Mouse (Mus musculus) hindbrain, postnatal 0 days (tissue): ENCODE measurements around the gene Lce3c. TPM values are rescaled to one million over a fixed set of nuclear protein-coding genes. Genes with fewer than 3 reads are reported as not detected.

ENCODE experiments used
- ATAC-seq: fragments of 200-750 bp; cut with Nextera tagmentation; 2 replicates; pipeline ENCODE4 v1.8.0; 2017; ENCODE audit warnings: mild to moderate bottlenecking, moderate TSS enrichment, moderate library complexity
- DNase-seq: peaks from one replicate; pipeline ENCODE4 v3.0.0-alpha.2; 2015; ENCODE audit warnings: low spot score
- H3K27ac ChIP-seq: fragments of 300-500 bp; sonication (generic); 2 replicates; pipeline ENCODE4 v1.5.1; 2014; ENCODE audit warnings: mild to moderate bottlenecking
- H3K27me3 ChIP-seq: fragments of 300-500 bp; sonication (generic); 2 replicates; pipeline ENCODE4 v1.6.1; 2014; ENCODE audit warnings: low read length, mixed read lengths; ENCODE audit not compliant: insufficient read depth
- H3K36me3 ChIP-seq: fragments of 300-500 bp; sonication (generic); 2 replicates; pipeline ENCODE4 v1.6.1; 2014; ENCODE audit warnings: low read length, mixed read lengths; ENCODE audit not compliant: insufficient read depth
- H3K4me1 ChIP-seq: fragments of 300-500 bp; sonication (generic); 2 replicates; pipeline ENCODE4 v1.6.1; 2014; ENCODE audit warnings: antibody characterized with exemption, low read length, mixed read lengths; ENCODE audit not compliant: insufficient read depth
- H3K4me2 ChIP-seq: fragments of 300-500 bp; sonication (generic); 2 replicates; pipeline ENCODE4 v1.6.1; 2014; ENCODE audit warnings: low read depth, mild to moderate bottlenecking, low read length, moderate library complexity, mixed read lengths
- H3K4me3 ChIP-seq: fragments of 300-500 bp; sonication (generic); 2 replicates; pipeline ENCODE4 v1.5.1; 2014; ENCODE audit warnings: low read length
- H3K9ac ChIP-seq: fragments of 300-500 bp; sonication (generic); replicated peaks from 2 replicates; pipeline ENCODE4 v1.6.1; 2014; ENCODE audit warnings: mild to moderate bottlenecking, low read length, moderate library complexity, mixed read lengths
- H3K9me3 ChIP-seq: fragments of 300-500 bp; sonication (generic); 2 replicates; pipeline ENCODE4 v1.6.1; 2016; ENCODE audit warnings: low read length, mixed read lengths
- CTCF ChIP-seq: IDR thresholded peaks from 2 replicates; pipeline ENCODE4 v1.5.1; 2016; ENCODE audit warnings: antibody characterized with exemption, control low read depth, low read depth
- whole genome bisulfite sequencing: fragments of 180-500 bp; shearing (Covaris S2); extraction: QIAGEN DNeasy Blood & Tissue Kit; methylation state at CpG from one replicate; pipeline ENCODE4 v1.1.7; 2014; 5-methylcytosine and 5-hydroxymethylcytosine counted together
- polyA plus RNA-seq: library from polyadenylated mRNA; unstranded; fragments of >200 nt; fragmentation: Nextera tagmentation; extraction: Ambion mirVana; gene quantifications from 2 replicates; pipeline ENCODE4 v1.2.1, GENCODE M21; 2015
- total RNA-seq: library from RNA; depleted of rRNA; stranded (reverse); fragments of >200 nt; gene quantifications from 2 replicates; pipeline ENCODE4 v1.2.3, GENCODE M21; 2014; rRNA removed

Lce3c gene
- total and polyA plus RNA-seq, 2 experiments from 2014 or later = 0.46 TPM; not detected in 1

DNA sequence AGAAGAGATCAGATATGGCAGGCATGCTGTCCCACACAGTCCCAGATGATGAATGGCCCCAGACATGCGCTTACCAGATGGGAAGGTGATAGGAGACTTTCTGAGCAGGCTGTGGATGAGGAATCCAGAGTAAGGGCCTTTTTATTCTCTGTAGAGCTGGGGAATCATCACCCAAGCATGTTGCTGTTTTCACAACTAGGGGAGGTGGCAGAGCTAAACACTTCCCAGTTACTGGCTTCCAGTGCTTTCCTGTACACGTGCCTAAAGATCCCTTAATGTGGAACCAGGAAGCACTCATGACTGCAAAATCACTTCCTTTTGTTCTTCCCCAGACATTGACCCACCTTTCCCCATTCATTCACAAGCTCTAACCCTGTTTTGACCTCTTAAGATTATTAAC is 18.2 kb upstream of the Lce3c start, which contains the start of gene Lce3a:
Gene Lce3a (minus strand): TSS at position 101 of the 400 bp plus-strand sequence.
- Histone ChIP-seq H3K27me3 (no peaks in the 10 kb centered on the region), H3K36me3 (no peaks in the 10 kb centered on the region), H3K27ac (no peak within 1 kb of the TSS), H3K4me3 (no peak within 1 kb of the TSS), H3K9ac (no peak within 1 kb of the TSS), H3K9me3 (no peaks in the 10 kb centered on the region), H3K4me1 (no peaks in the 10 kb centered on the region), H3K4me2 (no peak within 1 kb of the TSS)
- ATAC-seq = no peak
- WGBS = 77% methylated on average over 2 of the region's 2 CpGs
- no peak for DNase-seq
- TF ChIP-seq CTCF = no peak

DNA sequence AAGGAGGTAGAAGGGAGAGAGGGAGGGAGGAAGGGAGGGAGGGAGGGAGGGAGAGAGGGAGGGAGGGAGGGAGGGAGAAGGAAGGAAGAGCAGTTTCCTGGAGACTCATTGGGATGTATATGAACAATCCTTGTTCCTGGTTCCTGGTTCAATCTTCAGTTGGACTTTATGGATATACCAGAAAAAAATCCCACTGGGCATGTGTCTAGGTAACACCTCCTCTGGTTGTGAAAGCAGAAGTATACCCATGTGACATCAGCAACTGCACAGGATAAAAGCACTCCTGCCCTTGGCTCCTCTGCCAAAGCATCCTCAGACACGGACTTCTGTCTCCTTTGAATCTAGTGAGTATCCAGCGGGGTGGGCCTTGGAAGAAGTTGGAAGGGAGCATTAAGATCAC is 11.6 kb upstream of the Lce3c start, which contains the start of gene Lce3b:
Gene Lce3b (plus strand): TSS at position 301 of the 400 bp plus-strand sequence.
- no peak for TF ChIP-seq CTCF
- Histone ChIP-seq H3K27me3 (no peaks in the 10 kb centered on the region), H3K4me2 (no peak within 1 kb of the TSS), H3K9ac (no peak within 1 kb of the TSS), H3K36me3 (no peaks in the 10 kb centered on the region), H3K27ac (no peak within 1 kb of the TSS), H3K4me1 (no peaks in the 10 kb centered on the region), H3K9me3 (no peaks in the 10 kb centered on the region), H3K4me3 (no peak within 1 kb of the TSS)
- WGBS = 57% methylated on average over 2 of the region's 2 CpGs
- DNase-seq = no peak
- no peak for ATAC-seq

DNA sequence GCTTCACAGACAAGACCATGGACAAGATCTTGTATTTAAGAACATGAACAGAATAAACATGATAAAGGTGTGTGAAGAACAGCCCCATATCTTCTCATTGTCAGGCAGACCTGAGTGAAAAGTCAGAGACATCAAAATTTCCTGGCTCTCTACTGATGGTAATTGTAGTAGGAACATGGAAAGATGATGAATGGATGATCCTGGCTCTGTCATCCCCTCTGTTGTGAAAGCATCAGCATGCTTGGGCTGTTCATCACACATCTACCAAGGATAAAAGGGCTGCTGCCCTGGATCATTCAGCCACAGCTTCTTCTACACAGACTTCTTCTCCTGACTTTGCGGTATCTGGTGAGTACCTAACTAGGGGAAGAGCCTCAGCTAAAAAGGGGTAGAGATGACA is 12.8 kb downstream of the Lce3c start, which contains the start of gene Lce3d:
Gene Lce3d (plus strand): TSS at position 301 of the 400 bp plus-strand sequence.
- Histone ChIP-seq H3K4me2 (no peak within 1 kb of the TSS), H3K36me3 (no peaks in the 10 kb centered on the region), H3K9ac (no peak within 1 kb of the TSS), H3K27me3 (no peaks in the 10 kb centered on the region), H3K4me3 (no peak within 1 kb of the TSS), H3K27ac (no peak within 1 kb of the TSS), H3K4me1 (no peaks in the 10 kb centered on the region), H3K9me3 (no peaks in the 10 kb centered on the region)
- DNase-seq = no peak
- 97% methylated on average over 1 of the region's 1 CpGs for WGBS
- TF ChIP-seq CTCF = no peak
- no peak for ATAC-seq

DNA sequence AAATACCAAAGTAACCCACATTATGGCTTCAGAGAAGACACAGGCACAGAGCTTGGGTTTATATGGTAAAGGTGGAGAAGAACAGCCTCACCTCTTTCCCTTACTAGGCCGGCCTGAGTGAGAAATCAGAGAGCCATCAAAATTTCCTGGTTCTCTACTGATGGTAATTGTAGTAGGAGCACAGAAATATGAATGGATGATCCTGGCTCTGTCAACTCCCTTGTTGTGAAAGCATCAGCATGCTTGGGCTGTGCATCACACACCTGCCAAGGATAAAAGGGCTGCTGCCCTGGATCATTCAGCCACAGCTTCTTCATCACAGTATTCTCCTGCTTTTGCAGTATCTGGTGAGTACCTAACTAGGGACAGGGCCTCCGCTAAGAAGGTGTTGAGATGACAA is 22.5 kb downstream of the Lce3c start, which contains the start of gene Lce3e:
Gene Lce3e (plus strand): TSS at position 301 of the 400 bp plus-strand sequence.
- Histone ChIP-seq H3K4me2 (no peak within 1 kb of the TSS), H3K27ac (no peak within 1 kb of the TSS), H3K9ac (no peak within 1 kb of the TSS), H3K4me1 (no peaks in the 10 kb centered on the region), H3K36me3 (no peaks in the 10 kb centered on the region), H3K4me3 (no peak within 1 kb of the TSS), H3K27me3 (no peaks in the 10 kb centered on the region), H3K9me3 (no peaks in the 10 kb centered on the region)
- 94% methylated on average over 2 of the region's 2 CpGs for WGBS
- DNase-seq (no peak), ATAC-seq (no peak)
- no peak for TF ChIP-seq CTCF

DNA sequence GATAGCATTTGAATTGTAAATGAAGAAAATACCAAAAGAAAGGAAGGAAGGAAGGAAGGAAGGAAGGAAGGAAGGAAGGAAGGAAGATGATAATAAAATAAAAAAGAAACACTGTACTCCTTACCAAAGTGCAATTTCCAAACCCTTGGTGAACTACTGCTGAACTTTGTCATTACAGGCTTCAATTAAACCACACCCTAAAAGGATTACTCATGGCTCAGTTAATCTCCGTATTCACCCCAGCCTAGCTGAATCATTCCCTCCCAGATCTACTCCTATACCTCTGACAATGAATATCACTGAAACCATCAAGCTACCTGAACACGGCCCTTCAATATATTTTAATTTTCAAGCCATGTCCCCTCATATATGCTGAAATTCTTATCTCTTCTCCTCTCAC is 34.2 kb downstream of the Lce3c start:
- Histone ChIP-seq H3K9me3 (no peaks in the 10 kb centered on the region), H3K4me2 (no peak overlapping the region), H3K27me3 (no peaks in the 10 kb centered on the region), H3K36me3 (no peaks in the 10 kb centered on the region), H3K4me3 (no peak overlapping the region), H3K9ac (no peak overlapping the region), H3K27ac (no peak overlapping the region), H3K4me1 (no peaks in the 10 kb centered on the region)
- TF ChIP-seq CTCF = no peak
- ATAC-seq (no peak), DNase-seq (no peak)
- WGBS = 75% methylated on average over 2 of the region's 2 CpGs

DNA sequence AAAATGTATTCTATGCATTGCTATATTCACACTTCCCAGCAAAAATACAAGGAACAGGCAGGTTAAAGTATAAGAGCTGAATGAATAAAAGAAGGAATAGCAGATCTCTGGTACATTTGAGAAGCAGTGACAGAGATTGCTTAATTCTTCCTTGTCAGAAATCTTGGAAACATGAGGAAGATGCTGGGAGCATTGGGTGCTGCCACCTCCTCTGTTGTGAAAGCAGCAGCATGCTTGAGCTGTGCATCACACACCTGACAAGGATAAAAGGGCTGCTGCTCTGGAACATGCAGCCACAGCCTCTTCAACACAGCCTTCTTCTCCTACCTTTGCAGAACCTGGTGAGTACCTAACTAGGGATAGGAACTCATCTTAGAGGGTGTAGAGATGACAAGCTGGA is 47.6 kb downstream of the Lce3c start, which contains the start of gene Lce3f:
Gene Lce3f (plus strand): TSS at position 301 of the 400 bp plus-strand sequence.
- TF ChIP-seq CTCF = no peak
- H3K4me3 ChIP-seq = no peak within 1 kb of the TSS
- H3K27me3 ChIP-seq = no peaks in the 10 kb centered on the region

More for the DNA sequence above, 47.6 kb downstream of the Lce3c start, which contains the start of gene Lce3f:
- Histone ChIP-seq H3K9ac (no peak within 1 kb of the TSS), H3K9me3 (no peaks in the 10 kb centered on the region), H3K4me1 (no peaks in the 10 kb centered on the region), H3K4me2 (no peak within 1 kb of the TSS), H3K36me3 (no peaks in the 10 kb centered on the region), H3K27ac (no peak within 1 kb of the TSS)
- ATAC-seq (no peak), DNase-seq (no peak)

Other genes with a start within 250 kb of the Lce3c start
- not detected in 2 replicates for gene Lce1e, start 235.4 kb upstream of the Lce3c start, total RNA-seq
- not detected in 2 replicates for gene Lce1e, start 235.4 kb upstream of the Lce3c start, polyA plus RNA-seq
- gene Lce1f, start 224.1 kb upstream of the Lce3c start, total RNA-seq = not detected in 2 replicates
- gene Lce1f, start 224.1 kb upstream of the Lce3c start, polyA plus RNA-seq = not detected in 2 replicates
- not detected in 2 replicates for gene Gm38119, start 205.4 kb upstream of the Lce3c start, total RNA-seq
- not detected in 2 replicates for gene Gm38119, start 205.4 kb upstream of the Lce3c start, polyA plus RNA-seq
- gene Lce1g, start 192.1 kb upstream of the Lce3c start, total RNA-seq = not detected in 2 replicates
- 0.20 TPM in 1 of 2 replicates, not detected in the other for gene Lce1g, start 192.1 kb upstream of the Lce3c start, polyA plus RNA-seq
- not detected in 2 replicates for gene Lce1h, start 179.4 kb upstream of the Lce3c start, total RNA-seq
- not detected in 2 replicates for gene Lce1h, start 179.4 kb upstream of the Lce3c start, polyA plus RNA-seq
- gene Lce1i, start 165.6 kb upstream of the Lce3c start, total RNA-seq = not detected in 2 replicates
- gene Lce1i, start 165.6 kb upstream of the Lce3c start, polyA plus RNA-seq = not detected in 2 replicates
- gene Lce1j, start 154.0 kb upstream of the Lce3c start, total RNA-seq = not detected in 2 replicates
- not detected in 2 replicates for gene Lce1j, start 154.0 kb upstream of the Lce3c start, polyA plus RNA-seq
- gene Lce1k, start 136.6 kb upstream of the Lce3c start, total RNA-seq = not detected in 2 replicates
- gene Lce1k, start 136.6 kb upstream of the Lce3c start, polyA plus RNA-seq = not detected in 2 replicates
- gene Kprp, start 117.2 kb upstream of the Lce3c start, total RNA-seq = not detected in 2 replicates
- gene Kprp, start 117.2 kb upstream of the Lce3c start, polyA plus RNA-seq = not detected in 2 replicates
- not detected in 2 replicates for gene Lce1l, start 93.2 kb upstream of the Lce3c start, total RNA-seq
- gene Lce1l, start 93.2 kb upstream of the Lce3c start, polyA plus RNA-seq = not detected in 2 replicates
- not detected in 2 replicates for gene 2310050C09Rik, start 74.3 kb upstream of the Lce3c start, total RNA-seq
- gene 2310050C09Rik, start 74.3 kb upstream of the Lce3c start, polyA plus RNA-seq = not detected in 2 replicates
- gene Lce3a, start 18.3 kb upstream of the Lce3c start, total RNA-seq = not detected in 2 replicates
- gene Lce3a, start 18.3 kb upstream of the Lce3c start, polyA plus RNA-seq = not detected in 2 replicates
- gene Lce3b, start 11.5 kb upstream of the Lce3c start, total RNA-seq = not detected in 2 replicates
- gene Lce3b, start 11.5 kb upstream of the Lce3c start, polyA plus RNA-seq = not detected in 2 replicates
- gene Lce3d, start 12.9 kb downstream of the Lce3c start, total RNA-seq = not detected in 2 replicates
- not detected in 2 replicates for gene Lce3d, start 12.9 kb downstream of the Lce3c start, polyA plus RNA-seq
- not detected in 2 replicates for gene Lce3e, start 22.6 kb downstream of the Lce3c start, total RNA-seq
- not detected in 2 replicates for gene Lce3e, start 22.6 kb downstream of the Lce3c start, polyA plus RNA-seq
- gene Lce3f, start 47.7 kb downstream of the Lce3c start, total RNA-seq = not detected in 2 replicates
- not detected in 2 replicates for gene Lce3f, start 47.7 kb downstream of the Lce3c start, polyA plus RNA-seq
- 4.2 TPM in 1 of 2 replicates, not detected in the other for gene Crct1, start 71.2 kb downstream of the Lce3c start, total RNA-seq
- gene Crct1, start 71.2 kb downstream of the Lce3c start, polyA plus RNA-seq = 1.4 and 2.3 TPM in 2 replicates
- not detected in 2 replicates for gene Lce1m, start 74.6 kb downstream of the Lce3c start, total RNA-seq
- gene Lce1m, start 74.6 kb downstream of the Lce3c start, polyA plus RNA-seq = not detected in 2 replicates
- not detected in 2 replicates for gene Gm4858, start 124.3 kb downstream of the Lce3c start, total RNA-seq
- gene Gm4858, start 124.3 kb downstream of the Lce3c start, polyA plus RNA-seq = not detected in 2 replicates
- not detected in 2 replicates for gene Crnn, start 200.3 kb downstream of the Lce3c start, total RNA-seq
- gene Crnn, start 200.3 kb downstream of the Lce3c start, polyA plus RNA-seq = not detected in 2 replicates